Mouse (Mus musculus) stomach, postnatal 0 days (tissue): Measurements from ENCODE around the gene Igfn1. TPM values are rescaled to one million over a fixed set of nuclear protein-coding genes. Genes with fewer than 3 reads are reported as not detected.

Experiments used
- ATAC-seq: fragments of 200-750 bp; cut with Nextera tagmentation; 2 replicates; pipeline ENCODE4 v1.8.0; 2017; ENCODE audit not compliant: low FRiP score, low TSS enrichment
- DNase-seq: peaks from one replicate; pipeline ENCODE4 v3.0.0-alpha.2; 2016; ENCODE audit warnings: low spot score
- H3K27ac ChIP-seq: fragments of 300-500 bp; sonication (generic); replicated peaks from 2 replicates; pipeline ENCODE4 v1.5.1; 2014; ENCODE audit warnings: mild to moderate bottlenecking, control low read depth
- H3K27me3 ChIP-seq: fragments of 300-500 bp; sonication (generic); 2 replicates; pipeline ENCODE4 v1.6.1; 2014; ENCODE audit warnings: low read length; ENCODE audit not compliant: control insufficient read depth, insufficient read depth
- H3K36me3 ChIP-seq: fragments of 300-500 bp; sonication (generic); 2 replicates; pipeline ENCODE4 v1.6.1; 2014; ENCODE audit warnings: low read length, mixed read lengths; ENCODE audit not compliant: control insufficient read depth, insufficient read depth
- H3K4me1 ChIP-seq: fragments of 300-500 bp; sonication (generic); replicated peaks from 2 replicates; pipeline ENCODE4 v1.6.1; 2014; ENCODE audit warnings: antibody characterized with exemption; ENCODE audit not compliant: control insufficient read depth, insufficient read depth
- H3K4me2 ChIP-seq: fragments of 300-500 bp; sonication (generic); replicated peaks from 2 replicates; pipeline ENCODE4 v1.6.1; 2014; ENCODE audit warnings: low read depth, mild to moderate bottlenecking, control low read depth, moderate library complexity
- H3K4me3 ChIP-seq: fragments of 300-500 bp; sonication (generic); 2 replicates; pipeline ENCODE4 v1.5.1; 2014; ENCODE audit warnings: low read depth, low read length, control low read depth
- H3K9ac ChIP-seq: fragments of 300-500 bp; sonication (generic); 2 replicates; pipeline ENCODE4 v1.6.1; 2014; ENCODE audit warnings: mild to moderate bottlenecking, low read length, control low read depth, mixed read lengths
- H3K9me3 ChIP-seq: fragments of 300-500 bp; sonication (generic); 2 replicates; pipeline ENCODE4 v1.6.1; 2016; ENCODE audit warnings: low read length; ENCODE audit not compliant: control insufficient read depth
- CTCF ChIP-seq: IDR thresholded peaks from 2 replicates; pipeline ENCODE4 v1.5.1; 2016; ENCODE audit warnings: antibody characterized with exemption, low read depth, mild to moderate bottlenecking, moderate library complexity
- EP300 ChIP-seq: optimal IDR thresholded peaks from 2 replicates; pipeline ENCODE3; 2016; ENCODE audit warnings: antibody characterized with exemption
- WGBS: fragments of 180-500 bp; shearing (Covaris S2); extraction: QIAGEN DNeasy Blood & Tissue Kit; methylation state at CpG from one replicate; pipeline ENCODE4 v1.1.7; 2014; 5-methylcytosine and 5-hydroxymethylcytosine counted together
- polyA plus RNA-seq: library from polyadenylated mRNA; unstranded; fragments of >200 nt; fragmentation: Nextera tagmentation; extraction: Ambion mirVana; gene quantifications from 2 replicates; pipeline ENCODE4 v1.2.1, GENCODE M21; 2015

Gene Igfn1
- polyA plus RNA-seq, 1 experiment from 2014 or later: 0.04 TPM

GRCm38 (mm10) chr1:136014796-136015502 is 8.8 kb upstream of the Igfn1 start:
- Histone ChIP-seq H3K4me3 (no peak overlapping the region), H3K27ac (no peak overlapping the region), H3K9ac (no peak overlapping the region), H3K27me3 (no peaks in the 10 kb centered on the region), H3K4me2 (no peak overlapping the region), H3K9me3 (no peaks in the 10 kb centered on the region), H3K36me3 (no peaks in the 10 kb centered on the region), H3K4me1 (no peaks in the 10 kb centered on the region)
- WGBS: 56% methylated on average over 2 of the region's 2 CpGs
- ATAC-seq (no peak), DNase-seq (no peak)
- TF ChIP-seq EP300 (no peak), CTCF (no peak)

DNA sequence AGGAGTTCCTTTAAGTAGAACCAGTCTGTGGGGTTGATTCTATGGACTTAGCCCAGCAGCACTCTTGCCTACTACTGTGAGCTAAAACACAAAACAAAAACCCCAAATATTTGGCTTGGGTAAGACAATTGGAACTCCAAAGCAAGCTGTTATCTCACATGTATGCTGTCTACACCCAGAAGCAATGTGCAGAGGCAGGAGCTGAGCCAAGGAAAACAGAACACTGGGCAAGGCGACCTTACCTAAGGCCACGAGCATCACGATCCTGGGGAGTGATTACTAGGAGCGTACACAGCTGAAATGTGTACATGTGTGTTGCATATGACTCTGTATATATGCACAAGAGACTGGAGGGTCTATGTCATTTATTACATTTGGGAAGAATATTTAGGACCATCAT is 7.4 kb upstream of the Igfn1 start:
- 59% methylated on average over 4 of the region's 4 CpGs for WGBS
- Histone ChIP-seq H3K27me3 (no peaks in the 10 kb centered on the region), H3K36me3 (no peaks in the 10 kb centered on the region), H3K27ac (no peak overlapping the region), H3K9me3 (no peaks in the 10 kb centered on the region), H3K4me2 (no peak overlapping the region), H3K4me1 (no peaks in the 10 kb centered on the region), H3K4me3 (no peak overlapping the region), H3K9ac (no peak overlapping the region)
- TF ChIP-seq CTCF: no peak
- DNase-seq: no peak
- no peak for ATAC-seq

- 94% methylated on average over 4 of the region's 4 CpGs for WGBS
Observed at GRCm38 (mm10) chr1:136010247-136010646, 4.1 kb upstream of the Igfn1 start.

DNA sequence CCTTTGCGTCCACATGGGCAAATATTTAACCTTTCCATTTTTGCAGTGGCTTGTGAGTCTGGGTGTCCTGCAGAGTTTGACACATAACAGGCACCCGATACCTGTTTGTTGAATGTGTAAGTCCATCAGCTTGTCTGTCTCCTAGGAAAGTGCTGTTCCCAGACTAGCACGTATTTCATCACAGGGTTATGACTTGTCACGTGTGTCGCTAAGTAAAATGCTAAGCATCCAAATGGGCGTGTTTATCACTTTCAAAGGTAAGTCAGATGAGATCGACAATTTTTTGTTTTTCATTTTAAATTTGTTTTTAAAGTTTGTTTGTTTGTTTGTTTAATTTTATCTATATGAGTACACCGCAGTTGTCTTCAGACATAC is 2.0 kb upstream of the Igfn1 start:
- no peak for DNase-seq
- 15% methylated on average over 8 of the region's 8 CpGs for WGBS
- TF ChIP-seq CTCF: no peak
- no peak for TF ChIP-seq EP300
- H3K27me3 ChIP-seq: no peaks in the 10 kb centered on the region
- H3K4me3 ChIP-seq: peak overlapping the region; percentile 47
- no peak; the same call in 1 of the 2 replicates for ATAC-seq
- no peaks in the 10 kb centered on the region for H3K36me3 ChIP-seq
- H3K4me2 ChIP-seq: peak overlapping the region; percentile 87
- H3K9me3 ChIP-seq: no peaks in the 10 kb centered on the region
- no peak overlapping the region for H3K27ac ChIP-seq
- H3K4me1 ChIP-seq: no peaks in the 10 kb centered on the region
- no peak overlapping the region for H3K9ac ChIP-seq

More at GRCm38 (mm10) chr1:136010247-136010646, 4.1 kb upstream of the Igfn1 start:
- DNase-seq (no peak), ATAC-seq (no peak)
- H3K4me1 ChIP-seq: no peaks in the 10 kb centered on the region
- no peaks in the 10 kb centered on the region for H3K9me3 ChIP-seq
- no peak overlapping the region for H3K9ac ChIP-seq
- no peaks in the 10 kb centered on the region for H3K27me3 ChIP-seq
- H3K27ac ChIP-seq: no peak overlapping the region
- TF ChIP-seq CTCF (no peak), EP300 (no peak)
- H3K4me3 ChIP-seq: no peak overlapping the region
- H3K4me2 ChIP-seq: no peak overlapping the region
- H3K36me3 ChIP-seq: no peaks in the 10 kb centered on the region

- TF ChIP-seq CTCF (no peak), EP300 (no peak)
- Histone ChIP-seq H3K27ac (no peak within 1 kb of the TSS), H3K4me1 (no peaks in the 10 kb centered on the region), H3K9me3 (no peaks in the 10 kb centered on the region), H3K4me2 (peak within 1 kb of the TSS; percentile 87), H3K36me3 (no peaks in the 10 kb centered on the region), H3K4me3 (peak within 1 kb of the TSS; percentile 47), H3K9ac (peak within 1 kb of the TSS; percentile 41; the same call in 1 of the 2 replicates), H3K27me3 (no peaks in the 10 kb centered on the region)
- ATAC-seq (peak; percentile 93), DNase-seq (peak; percentile 84)
- 4% methylated on average over 37 of the region's 37 CpGs for WGBS
Observed at GRCm38 (mm10) chr1:136007211-136008158, 1.3 kb upstream of the Igfn1 start, which contains the start of gene Tmem9. TSS of gene Tmem9 (plus strand) at chr1:136008150.

- ATAC-seq (no peak), DNase-seq (no peak)
- TF ChIP-seq CTCF (no peak), EP300 (no peak)
- Histone ChIP-seq H3K4me1 (no peaks in the 10 kb centered on the region), H3K9me3 (no peaks in the 10 kb centered on the region), H3K36me3 (no peaks in the 10 kb centered on the region), H3K4me2 (no peak overlapping the region), H3K27ac (no peak overlapping the region), H3K27me3 (no peaks in the 10 kb centered on the region), H3K4me3 (no peak overlapping the region), H3K9ac (no peak overlapping the region)
- whole genome bisulfite sequencing: 61% methylated on average over 2 of the region's 2 CpGs
Observed at GRCm38 (mm10) chr1:136001438-136001837, 4.7 kb downstream of the Igfn1 start.
